Mouse (Mus musculus): ENCODE data around the gene Npnt.

The Npnt gene

DNA sequence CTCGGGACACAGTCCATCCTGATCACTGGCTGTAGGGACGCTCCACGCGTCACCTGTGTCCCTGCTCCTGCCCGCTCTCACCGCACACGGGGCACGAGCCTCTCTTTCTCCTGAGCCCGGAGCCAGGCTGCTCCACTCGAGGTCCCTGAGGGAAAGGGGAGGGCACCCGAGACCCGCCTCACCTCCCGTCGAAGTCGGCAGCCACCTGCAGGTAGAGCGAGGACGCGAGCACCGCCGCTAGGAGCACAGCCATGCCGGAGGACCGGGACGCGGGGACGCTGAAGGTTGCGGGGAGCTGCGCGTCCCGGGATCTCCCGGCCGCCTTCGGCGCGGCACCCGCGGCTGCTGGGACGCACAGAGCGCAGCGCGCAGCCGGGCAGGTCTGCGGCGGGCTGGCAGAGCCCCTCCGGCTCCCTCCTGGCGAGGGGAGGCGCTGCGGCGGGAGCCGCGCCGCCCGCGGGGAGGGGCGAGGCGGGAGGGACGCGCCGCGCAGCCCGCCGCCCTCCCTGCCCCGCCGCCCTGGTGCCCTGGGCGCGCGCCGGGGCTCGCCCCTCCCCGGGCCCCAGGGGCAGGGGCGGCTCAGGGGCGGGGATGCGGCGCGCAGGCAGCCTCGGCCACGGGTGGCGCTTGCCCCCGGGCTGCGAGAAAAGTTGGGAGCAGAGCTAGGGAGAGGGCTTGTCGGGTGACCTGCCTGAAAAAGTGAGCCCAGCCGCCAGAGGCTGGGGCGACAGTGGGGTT, at the start of gene Npnt:
Gene Npnt, minus strand, starts transcription at position 501 of the 738 bp plus-strand sequence.
- DNase-seq: peak; percentile 41

DNA sequence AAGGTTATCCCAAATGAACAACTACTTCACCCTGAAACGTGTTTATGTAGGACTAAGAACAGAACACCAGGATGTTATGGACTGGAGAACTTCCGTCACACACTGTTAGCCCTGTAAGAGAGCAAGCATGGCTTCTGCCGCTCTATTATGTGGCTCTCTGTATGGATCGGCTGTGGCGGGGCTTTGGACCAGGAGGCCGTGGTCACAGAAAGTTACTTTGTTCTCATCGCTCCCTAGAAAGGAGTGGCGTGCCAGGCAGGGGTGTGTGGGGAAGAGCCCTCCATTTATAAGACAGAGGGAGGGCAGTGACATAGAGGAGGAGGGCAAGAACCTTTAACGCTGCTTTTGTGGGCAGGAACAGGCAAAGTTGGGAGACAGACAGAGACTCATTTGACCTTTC, 46.2 kb upstream of the Npnt start:
- no peak for DNase-seq

DNA sequence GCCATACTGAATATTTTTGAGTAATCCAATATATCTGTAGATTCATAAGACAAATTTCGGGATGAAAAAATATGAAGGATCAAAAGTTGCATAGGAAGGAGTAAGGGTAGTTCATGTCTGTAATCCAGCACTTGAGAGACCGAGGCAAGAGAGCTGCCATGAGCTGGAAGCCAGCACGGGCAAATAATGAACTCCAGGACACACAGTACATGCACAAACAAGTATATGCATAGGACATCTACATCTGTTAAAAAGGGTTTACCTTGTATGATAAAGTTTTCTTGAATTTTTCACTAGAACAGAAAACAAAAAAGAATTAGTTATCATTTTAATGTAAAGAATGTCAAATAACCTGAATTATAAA, 45.8 kb upstream of the Npnt start:
- no peak for DNase-seq

DNA sequence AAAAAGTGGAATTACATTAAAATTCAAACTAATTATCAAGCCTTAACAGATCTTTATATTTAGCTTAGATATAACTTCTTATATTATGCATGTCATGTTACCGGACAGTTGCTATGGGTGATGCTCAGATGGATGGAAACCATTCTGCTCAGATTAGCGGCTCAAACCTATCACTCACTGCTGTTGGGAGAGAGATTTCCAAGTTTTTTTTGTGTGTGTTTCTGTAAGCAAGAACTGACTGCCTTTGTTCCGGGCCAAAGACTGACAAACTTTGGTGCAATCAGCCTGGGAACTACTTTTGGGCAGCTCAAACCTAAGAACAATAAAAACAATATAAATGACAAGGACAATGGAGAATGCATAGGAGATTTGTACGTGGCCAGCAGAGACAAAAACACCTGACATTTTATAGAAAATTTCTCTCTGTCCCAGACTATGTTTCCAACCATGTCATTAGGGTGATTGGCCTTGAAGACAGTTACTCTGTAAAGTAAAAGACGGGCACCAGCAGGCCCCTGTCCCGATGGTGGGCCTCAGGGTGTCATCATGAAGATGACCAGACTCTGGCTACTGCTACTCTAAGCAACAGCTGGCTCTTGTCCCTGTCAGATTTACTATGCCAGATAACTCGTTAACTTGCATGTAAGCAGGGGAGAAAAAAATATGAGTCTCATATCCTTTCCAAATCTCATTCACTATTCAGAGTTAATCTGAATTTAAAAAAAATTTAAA, 45.2 kb upstream of the Npnt start:
- peak; percentile 80 for DNase-seq

DNA sequence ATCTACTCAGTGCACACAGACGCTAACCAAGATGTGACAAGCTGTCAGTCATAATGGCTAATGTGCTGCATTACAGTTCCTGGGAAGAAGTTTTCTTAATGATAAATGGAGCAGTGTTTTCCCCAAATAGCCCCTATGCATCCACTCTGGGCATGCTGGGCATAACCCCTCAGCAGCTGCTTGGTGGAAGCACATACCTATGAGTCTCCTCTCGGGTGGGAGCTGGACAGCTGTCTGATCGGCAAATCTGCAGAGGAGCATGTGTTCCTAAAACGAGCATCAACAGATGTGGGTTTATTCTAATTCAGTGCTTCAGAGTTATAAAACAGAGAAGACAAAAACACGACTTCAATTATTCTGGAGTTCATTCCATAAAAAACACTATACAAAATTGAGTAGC, 36.1 kb upstream of the Npnt start:
- DNase-seq: no peak

DNA sequence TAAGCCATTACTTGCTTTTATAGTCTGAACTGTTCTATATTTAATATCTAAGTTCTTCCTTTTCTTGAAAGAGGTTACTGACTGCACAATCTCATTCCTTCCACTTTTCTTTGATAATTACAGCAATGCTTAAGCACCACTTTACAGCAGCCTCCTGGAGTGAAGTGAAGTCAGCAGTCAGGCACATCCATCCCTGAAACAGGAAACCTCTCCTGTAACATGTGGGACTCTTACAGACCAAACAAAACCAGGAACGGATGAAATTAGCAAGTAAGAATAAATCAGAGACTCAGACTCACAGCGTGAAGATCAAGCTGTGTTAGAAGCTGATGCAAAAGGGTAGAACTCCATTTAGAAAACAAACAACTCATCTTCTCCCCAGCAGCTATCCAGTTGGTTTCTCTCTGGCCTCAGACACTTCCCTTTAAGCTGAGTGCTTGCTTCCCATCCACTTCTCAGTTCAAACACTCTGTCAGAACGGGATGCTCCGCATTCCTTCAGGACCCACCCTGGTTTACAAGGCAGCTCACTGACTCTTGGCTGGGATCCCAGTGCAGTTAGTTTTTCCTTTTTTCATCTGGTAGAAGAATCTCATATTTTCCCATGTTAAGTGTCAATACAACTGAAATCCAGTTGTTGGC, 33.9 kb upstream of the Npnt start:
- peak; percentile 66 for DNase-seq

DNA sequence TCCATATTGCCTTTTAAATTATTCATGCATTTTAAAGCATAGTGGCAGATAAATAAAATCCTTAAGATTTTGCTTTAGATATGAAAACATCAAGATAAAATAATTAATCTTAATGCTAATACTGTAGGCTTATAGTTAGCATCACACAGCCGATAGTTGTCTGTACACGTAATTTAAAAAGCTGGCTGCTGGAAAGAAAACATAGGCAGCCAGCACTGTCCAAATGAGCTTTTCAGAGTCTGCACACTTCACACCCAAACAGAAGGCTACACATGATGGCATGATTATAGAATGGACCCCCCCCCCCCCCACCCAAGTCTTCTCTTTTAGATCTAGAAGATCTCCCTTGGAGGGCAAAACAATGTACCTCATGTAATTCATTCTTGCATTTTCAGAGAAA, 31.9 kb upstream of the Npnt start:
- no peak for DNase-seq

DNA sequence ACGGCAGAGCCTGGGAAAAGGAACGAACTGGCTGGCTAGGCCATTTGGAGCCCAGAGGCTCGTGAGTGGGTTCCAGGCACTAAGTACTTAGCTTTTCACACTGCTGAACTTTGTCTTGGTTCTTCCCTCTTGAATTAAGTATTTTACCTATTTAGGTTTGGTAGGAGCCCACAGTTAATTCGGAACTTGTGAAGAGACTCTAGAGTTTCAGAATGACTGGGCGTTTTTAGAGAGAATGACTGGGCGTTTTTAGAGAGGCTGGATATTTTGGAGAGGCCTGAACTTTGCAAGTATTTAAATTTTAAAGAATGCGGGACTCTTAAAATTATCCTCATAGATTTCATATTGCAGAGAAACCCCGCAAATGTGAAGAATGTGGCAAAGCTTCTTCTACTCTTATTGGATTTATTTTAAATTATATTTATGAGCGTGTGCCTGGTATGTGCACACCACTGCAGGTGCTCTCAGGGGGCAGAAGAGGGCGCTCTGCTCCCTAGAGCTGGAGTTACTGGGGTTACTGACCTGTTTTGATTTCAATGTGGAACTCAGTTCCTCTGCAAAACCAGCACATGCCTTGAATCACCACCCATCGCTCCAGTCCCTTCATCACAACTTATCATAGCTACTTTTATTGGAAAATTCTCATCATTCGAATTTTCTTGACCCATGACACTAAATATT, 29.8 kb upstream of the Npnt start:
- DNase-seq: no peak

DNA sequence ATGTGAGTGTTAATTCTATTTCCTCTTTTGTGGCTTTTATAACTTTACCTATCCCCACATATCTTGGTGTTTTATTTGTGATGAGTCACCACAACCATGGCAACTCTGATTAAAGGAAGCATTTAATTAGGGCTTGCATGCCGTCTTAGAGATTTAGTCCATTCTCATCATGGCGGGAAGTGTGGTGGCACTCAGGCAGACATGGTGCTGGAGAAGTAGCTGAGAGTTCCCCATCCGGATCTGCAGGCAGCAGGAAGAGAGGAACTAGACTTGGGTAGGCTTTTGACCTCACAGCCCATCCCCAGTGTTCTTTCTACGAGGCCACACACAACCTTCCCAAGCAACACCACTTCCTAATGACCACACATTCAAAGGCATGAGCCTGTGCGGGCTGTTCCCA, 16.2 kb upstream of the Npnt start:
- no peak for DNase-seq

DNA sequence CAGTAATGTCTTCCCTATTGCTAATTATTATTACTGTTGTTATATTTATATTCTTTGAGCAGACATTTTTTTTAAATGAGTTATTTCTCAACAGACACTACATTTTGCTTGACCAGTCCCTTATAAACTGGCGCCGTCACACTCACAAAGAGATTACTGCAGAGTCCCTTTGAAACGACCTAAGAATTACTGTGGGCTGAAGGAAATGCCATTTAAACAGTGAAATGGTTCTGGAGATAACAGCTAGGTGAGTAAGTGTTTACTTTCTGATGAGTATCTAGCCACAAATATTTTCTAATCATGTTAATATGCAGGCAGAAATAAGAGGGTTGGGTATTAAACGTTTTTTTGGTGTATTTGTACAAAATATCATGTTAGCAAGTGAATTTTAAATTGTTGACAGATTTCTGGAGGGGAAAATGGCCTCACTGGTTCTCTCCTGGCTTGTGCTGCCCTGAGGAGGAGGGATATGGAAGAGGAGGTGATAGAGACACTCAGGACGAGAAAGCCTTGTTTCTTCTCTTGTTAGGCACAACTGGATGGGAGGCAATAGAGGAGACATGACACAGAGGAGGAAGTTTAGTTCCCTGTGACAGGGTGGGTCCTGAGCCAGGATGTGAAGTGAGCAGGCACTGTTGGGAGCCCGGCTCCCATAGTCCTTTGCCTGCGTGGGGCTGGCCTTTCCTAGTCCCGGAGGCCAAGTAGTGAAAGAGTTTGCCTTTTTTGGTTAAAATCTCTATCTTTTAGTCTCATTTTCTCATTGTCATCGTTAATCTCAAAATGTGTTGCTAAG, 14.8 kb upstream of the Npnt start:
- no peak for DNase-seq

DNA sequence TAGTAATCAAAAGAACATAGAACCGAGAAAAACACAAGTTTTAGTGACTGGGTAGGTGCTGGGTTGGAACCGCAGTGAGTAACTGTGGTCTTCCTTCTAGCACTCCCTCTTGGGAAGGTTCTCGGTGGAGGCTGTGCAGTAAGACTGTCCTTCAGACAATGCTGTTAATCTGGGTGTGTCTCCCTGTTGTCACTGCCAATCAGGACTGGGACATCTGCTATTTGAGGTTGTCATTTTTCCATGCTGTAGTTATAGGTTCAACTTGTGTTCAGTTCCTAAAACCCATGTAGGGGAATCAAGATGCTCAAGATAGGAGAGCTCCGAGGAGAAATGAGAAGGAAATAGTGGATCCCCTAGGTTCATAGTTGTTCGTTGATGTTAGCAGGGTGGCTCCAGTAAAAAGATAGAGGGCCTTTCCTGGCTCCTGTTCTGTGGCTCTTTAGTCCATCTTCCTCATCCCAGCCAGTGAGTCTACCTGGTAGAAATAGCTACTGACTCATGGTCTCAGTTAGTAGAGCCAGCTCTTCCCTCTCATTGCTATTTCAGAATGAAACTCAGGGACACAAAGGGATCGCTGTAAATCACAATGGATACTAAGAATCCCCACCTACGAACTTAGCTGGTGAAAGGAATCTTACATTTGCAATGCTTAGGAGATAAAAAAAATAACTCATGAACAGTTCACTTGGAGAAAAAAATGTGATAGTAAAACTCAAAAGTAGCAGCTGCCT, 12.7 kb upstream of the Npnt start:
- DNase-seq: no peak

DNA sequence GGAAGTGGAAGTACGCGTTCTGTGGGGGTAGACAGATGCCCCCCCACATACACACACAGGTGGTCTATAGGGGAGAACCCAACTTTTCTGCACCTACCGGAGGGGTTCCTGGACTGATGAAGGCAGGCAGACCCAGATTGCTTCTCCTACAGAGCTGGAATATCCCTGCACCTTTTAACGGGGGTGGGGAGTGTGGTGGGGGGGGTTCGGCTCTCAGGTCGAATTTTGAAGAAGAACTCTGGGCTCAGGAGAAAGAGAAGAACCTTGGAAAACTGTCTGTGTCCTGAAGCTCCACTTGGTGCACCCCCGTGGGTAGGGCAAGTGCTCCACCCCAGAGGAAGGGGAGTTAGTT, 414 bp upstream of the Npnt start:
- no peak for DNase-seq

DNA sequence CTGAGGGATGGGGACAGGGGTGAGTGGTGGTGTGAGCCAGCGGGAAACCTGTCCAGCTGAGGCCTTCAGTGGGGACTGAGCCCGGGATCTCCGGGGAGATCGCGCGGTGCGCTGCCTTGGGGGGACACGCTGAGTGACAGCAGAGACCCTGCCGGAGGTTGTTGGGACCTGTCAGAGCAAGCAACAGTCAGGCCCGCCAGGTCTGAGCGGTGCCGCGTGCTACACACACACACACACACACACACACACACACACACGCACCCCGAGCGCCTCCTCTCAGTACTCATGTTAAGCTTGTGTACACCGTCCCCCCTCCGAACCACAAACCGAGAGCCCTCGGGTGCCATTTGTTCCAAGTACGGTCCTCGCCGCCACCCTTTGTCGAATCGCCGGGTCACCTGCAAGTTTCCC, 706 bp downstream of the Npnt start:
- DNase-seq: peak; percentile 44

DNA sequence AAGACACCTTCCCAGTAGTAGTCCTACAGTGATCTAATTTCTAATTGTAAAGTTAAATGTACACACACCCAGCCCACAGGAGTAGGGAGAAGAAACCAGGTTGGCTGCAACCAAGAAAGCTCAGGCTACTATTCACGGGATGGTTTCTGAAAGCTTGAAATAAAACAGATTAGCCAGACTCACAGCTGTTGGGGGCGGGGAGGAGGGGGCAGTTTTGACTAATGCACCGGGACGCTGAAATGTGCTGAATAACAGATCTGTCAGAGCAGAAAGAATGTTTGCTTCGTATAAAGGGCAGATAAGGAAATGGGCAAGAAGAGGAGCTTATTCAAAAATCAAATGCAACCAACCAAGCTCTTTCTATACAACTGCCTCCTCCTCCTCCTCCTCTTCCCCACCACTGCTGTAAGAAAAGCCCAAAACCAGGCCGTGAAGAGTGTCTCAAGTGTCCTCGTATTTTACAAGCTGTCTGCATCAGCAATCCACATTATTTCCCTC, 1.7 kb downstream of the Npnt start:
- DNase-seq: no peak

DNA sequence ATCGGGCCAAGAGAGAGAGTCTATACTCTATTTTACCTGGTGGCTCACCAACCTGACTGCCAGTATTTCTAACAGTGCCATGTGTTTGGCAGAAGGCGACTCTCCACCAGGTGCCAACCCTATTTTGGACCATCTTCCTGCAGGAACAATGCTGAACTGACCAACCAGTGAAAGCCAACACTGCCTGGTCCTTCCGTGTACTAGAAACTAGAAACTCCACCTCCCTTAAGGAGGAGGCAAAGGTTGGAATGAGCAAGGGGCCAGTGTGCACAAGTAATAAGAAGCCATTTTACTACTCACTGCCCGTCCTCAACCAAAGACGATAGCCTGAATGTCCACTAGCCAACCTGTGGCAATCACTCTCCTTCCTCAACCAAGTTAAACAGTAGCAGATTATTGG, 4.0 kb downstream of the Npnt start:
- no peak for DNase-seq

DNA sequence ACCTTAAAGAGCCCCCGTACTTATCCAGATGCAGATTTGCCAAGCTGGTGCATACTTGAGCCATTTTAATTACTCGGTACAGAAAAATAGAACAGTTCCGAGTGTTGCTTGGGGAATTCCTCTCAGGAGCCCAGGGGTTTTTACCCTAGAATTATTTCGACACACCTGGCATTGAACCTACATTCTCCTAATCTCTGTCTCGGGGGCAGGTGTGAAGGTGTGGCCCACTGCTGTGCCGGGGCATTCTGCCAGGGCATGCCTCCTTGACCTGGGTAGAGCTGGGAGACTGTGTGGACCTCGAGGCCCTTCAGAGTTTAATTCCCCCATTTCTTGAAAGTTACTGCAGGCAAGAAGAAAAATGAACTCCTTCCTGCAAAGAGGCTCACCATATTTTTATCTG, 4.4 kb downstream of the Npnt start:
- DNase-seq: peak; percentile 72

DNA sequence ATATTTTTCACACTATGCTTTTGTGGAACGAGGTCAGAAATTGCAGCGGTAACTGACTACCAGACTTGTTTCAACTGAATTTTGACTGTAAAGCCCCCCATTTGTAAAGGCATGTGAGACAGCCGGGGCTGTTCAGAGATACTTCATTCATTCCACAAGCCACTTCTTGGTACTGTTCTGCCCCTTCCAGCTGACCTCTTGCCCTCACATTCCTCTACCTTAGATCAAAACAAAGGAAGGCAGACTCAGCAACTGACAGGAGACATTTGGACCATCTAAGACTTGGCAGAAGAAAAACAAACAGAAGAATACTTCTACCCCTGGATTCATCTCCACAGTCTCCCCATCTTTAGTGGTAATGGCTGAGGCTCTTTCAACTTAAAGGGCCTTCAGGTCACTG, 5.5 kb downstream of the Npnt start:
- peak; percentile 27 for DNase-seq

DNA sequence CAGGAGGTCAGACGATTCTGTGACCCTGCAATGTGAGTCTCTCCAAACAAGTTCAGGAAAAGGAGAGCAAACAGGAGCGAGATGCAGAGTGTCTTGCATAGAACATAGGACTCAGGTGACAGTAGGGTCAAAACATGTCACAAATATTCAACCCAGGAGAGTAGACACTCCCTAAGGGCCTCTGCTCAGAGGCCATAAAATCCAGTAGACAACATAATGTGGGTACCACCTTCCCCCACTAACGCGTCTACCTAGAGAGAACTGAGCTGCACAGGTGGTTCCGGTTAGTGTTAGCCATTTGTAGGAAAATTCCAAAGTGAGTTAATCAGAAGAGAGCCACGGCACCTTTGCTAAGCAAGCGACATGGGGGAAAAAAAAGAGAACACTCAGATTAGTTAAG, 5.9 kb downstream of the Npnt start:
- DNase-seq: no peak

DNA sequence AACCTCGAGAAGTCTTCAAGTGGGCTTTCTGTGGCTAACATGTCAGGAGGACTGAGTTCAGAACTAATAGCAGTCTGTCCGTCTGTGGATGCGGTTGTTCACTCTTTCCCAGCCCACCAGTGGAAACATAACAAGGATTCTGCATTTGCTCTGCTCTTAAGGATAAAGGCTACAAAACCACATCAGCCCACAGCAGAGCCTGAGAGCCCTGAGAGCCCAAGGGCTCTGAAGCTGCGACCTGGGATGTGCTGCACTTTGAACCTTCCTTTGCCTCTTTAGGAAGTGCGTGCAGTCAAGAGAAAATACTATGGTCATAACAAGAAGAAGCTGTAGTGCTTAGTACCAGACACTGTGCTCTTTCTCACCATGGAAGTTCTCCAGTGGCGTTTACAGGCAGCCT, 7.3 kb downstream of the Npnt start:
- no peak for DNase-seq

DNA sequence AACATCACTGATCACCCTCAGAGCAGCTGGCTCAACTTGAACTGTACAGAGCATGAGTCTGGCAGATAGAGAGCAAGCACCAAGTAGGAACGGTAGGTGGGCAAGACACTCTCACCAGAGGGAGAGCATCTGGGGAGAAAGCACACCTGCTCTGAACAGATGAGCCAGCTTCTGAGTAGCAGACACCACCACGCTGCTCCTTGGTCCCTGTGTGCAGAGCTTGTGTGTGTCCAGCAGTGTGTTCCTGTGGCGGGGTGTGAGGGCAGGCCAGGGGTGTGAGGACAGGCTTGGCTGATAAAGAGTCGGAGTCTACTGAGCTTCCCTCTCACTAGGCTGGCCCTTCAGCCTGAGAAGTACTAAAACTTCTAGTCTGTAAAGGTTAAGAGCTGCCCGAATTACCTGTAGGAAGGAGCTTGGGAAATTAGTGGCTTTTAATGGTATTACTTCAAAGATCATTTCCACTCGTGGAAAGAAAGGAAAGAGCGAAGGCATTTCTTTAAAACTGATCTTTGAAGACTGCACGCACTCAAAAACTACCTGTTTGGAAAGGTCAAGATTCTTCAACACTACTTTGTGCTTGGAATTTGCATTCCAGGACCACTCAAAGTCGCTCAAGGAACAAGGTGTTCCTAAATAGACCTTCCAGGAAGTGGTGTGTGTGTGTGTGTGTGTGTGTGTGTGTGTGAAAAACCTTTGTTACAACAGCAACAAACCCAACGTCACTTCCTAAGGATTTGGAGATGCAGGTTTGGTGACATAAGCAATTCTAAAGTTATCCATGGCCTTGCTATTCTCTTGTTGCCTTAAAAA, 9.7 kb downstream of the Npnt start:
- DNase-seq: peak; percentile 74

DNA sequence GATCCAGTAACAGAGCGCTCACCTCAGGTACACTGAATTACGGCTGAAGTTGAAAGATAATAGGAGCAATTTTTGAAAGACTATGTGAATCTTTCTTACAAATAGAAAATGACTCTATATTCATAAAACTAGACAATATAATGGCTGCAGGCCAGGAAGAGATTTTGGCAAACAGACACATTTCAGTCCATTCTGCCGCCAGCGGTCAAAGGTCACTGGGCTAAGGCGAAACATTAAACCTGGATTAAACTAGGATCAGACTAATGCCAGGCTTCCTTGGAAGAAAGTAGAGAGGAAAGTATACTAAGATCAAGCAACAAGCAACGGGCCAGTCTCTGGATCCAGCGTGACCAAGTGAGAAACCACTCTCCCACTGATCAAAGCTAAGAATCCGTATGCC, 11.1 kb downstream of the Npnt start:
- DNase-seq: no peak

Measured in lung, postnatal 36 days (tissue).